Mouse (Mus musculus) testis, adult 2 months (tissue): ENCODE results near the gene Cyp21a1.

Experiments used
- CTCF ChIP-seq: fragments of 200-500 bp; IDR thresholded peaks from 2 replicates; pipeline ENCODE4 v1.5.1; 2012; ENCODE audit warnings: low read depth, mild to moderate bottlenecking, inconsistent platforms, low read length, moderate library complexity; ENCODE audit not compliant: control insufficient read depth, insufficient read depth, insufficient replicate concordance
- POLR2A ChIP-seq: fragments of 200-500 bp; IDR thresholded peaks from 2 replicates; pipeline ENCODE4 v1.6.1; 2012; ENCODE audit warnings: low read depth, mild to moderate bottlenecking, inconsistent platforms, low read length, moderate library complexity; ENCODE audit not compliant: control insufficient read depth

GRCm38 (mm10) chr17:34795016-34795415, 9.3 kb downstream of the Cyp21a1 start:
- TF ChIP-seq CTCF (no peak), POLR2A (no peak)
